Mouse (Mus musculus): ENCODE data around the gene D430019H16Rik.
A peak's percentile ranks its signal among the peaks of the same experiment; 100 is the strongest.

The D430019H16Rik gene

DNA sequence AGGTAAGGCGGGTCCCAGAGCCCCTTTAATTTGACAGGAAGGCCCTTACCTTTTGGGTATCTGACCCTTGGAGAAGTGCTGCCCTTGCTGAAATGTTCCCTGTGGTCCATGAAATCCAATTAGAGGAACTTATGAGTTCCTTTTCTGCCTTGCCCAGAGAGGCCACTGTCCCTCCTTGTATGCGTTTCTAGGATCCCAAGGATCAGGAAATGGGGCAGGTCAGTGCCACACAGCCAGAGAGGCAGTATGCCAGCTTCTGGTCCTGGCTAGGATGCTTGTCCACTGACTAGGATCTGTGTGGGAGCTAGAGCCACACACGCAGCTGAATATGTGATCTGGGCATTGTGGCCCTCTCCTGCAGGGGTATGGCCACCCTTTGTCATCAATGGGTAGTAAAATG lies 36.6 kb downstream of the D430019H16Rik start:
- no peak for DNase-seq (ENCODE audit: low spot score)

GRCm38 (mm10) chr12:105490794-105491193 lies 37.1 kb downstream of the D430019H16Rik start:
- no peak for DNase-seq (ENCODE audit: low spot score)

GRCm38 (mm10) chr12:105494796-105495195 lies 41.1 kb downstream of the D430019H16Rik start:
- DNase-seq (ENCODE audit: low spot score), result no peak

GRCm38 (mm10) chr12:105497894-105498293 lies 44.2 kb downstream of the D430019H16Rik start:
- DNase-seq (ENCODE audit: low spot score), result peak; percentile 43

GRCm38 (mm10) chr12:105498423-105498822 lies 44.8 kb downstream of the D430019H16Rik start:
- no peak for DNase-seq (ENCODE audit: low spot score)

DNA sequence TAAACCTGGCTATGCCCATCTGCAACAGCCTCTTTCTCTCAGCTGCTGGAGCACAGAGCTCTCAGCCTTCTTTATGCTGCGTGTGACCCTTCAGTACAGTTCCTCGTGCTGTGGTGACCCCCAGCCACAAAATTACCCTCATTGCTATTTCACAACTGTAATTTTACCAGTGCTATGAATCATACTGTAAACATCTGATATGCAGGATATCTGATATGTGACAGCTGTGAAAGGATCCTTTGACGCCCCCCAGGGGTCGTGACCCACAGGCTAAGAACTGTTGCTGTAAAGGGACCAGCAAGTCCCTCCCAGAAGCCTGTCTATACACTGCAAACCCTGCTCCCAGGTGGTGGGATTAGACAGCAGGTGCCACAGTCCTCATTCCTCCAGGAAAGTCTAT lies 45.2 kb downstream of the D430019H16Rik start:
- DNase-seq (ENCODE audit: low spot score), result no peak

- no peak for DNase-seq (ENCODE audit: low spot score)
Measured at GRCm38 (mm10) chr12:105500940-105501339, 47.3 kb downstream of the D430019H16Rik start.

DNA sequence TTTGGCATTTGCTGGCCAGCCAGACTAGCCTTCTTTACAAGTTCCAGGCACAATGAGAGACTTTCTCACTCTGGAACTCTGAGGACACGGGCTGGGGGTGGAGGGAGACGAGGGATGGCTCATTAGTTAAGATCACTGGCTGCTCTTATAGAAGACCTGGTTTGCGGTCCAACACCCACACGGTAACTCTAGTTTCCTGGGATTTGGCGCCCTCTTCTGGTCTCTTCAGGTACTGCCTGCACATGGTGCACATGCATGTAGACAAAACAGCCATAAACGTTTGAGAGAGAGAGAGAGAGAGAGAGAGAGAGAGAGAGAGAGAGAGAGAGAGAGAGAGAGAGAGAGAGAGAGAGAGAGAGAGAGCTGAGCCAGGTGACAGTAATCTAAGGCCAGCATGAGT lies 51.1 kb downstream of the D430019H16Rik start:
- no peak for DNase-seq (ENCODE audit: low spot score)

GRCm38 (mm10) chr12:105511109-105511508 lies 57.5 kb downstream of the D430019H16Rik start:
- no peak for DNase-seq (ENCODE audit: low spot score)

GRCm38 (mm10) chr12:105511671-105512502 lies 58.2 kb downstream of the D430019H16Rik start:
- DNase-seq (ENCODE audit: low spot score), result no peak

GRCm38 (mm10) chr12:105514111-105514510 lies 60.5 kb downstream of the D430019H16Rik start:
- no peak for DNase-seq (ENCODE audit: low spot score)

GRCm38 (mm10) chr12:105517026-105517675 lies 63.5 kb downstream of the D430019H16Rik start:
- no peak for DNase-seq (ENCODE audit: low spot score)

DNA sequence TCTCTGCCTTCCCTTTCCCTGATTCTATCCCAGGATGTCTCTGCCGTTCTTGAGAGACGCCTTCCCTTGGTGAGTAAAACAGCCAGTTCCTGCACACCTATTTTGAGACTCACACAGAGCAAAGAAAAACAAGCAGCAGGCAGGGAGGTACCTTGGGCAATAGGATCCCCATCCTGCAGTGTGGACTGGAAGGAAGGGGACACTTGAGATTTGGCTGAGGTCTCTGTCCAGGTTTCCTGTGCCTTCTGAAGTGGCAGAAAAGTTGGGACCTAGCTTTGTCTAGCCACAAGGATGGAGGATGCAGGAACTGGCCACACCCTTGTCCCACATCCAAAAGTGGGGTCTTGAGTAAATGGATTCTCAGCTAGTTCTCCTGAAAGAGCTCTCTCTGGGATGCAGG lies 66.2 kb downstream of the D430019H16Rik start:
- DNase-seq (ENCODE audit: low spot score), result no peak

DNA sequence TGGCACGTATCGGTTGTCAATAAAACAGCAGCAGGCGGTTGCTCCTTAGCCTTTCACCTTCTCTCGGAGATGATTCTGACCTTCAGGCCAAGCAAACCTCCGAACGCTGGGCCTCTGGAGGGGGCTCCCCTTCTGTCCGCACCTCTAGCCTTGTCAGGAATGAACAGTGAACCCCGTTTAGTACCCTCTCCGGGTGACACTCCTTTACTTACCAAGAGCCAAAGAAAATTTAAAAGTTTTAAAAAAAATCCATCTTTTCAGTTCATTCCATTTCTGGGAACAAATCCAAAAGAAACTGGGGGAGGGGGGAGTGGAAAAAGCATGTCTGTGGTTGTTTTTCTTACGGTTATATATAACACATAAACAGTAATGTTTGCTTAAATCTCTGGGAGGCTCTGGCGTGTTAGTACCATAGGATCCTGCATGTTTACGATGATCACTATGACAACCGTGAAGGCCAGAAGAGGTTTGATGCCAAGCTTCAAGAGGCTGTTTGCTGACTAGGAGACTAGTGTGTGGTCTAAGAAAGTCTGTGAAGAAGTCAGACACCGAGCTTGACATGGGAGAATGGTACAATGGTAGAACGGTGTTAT lies 67.6 kb downstream of the D430019H16Rik start:
- DNase-seq (ENCODE audit: low spot score), result no peak

DNA sequence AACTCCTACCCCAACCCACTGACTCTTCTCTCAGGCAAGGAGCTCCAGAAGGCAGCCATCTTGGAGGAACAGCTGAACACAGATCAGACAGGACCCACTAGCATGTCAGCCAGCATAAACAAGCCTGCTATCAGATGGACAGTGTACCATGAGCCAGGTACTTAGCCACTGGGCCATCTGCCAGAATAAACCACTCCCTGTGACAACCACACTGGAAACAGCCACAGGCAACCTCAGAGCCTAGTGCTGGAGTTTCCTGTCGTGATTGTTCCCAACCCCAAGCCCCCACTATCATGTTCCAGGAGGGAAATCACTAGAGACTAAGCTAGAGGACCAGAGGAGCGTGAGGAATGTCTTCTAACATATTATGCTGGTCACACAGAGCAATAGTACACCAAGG lies 70.1 kb downstream of the D430019H16Rik start:
- DNase-seq (ENCODE audit: low spot score), result no peak

DNA sequence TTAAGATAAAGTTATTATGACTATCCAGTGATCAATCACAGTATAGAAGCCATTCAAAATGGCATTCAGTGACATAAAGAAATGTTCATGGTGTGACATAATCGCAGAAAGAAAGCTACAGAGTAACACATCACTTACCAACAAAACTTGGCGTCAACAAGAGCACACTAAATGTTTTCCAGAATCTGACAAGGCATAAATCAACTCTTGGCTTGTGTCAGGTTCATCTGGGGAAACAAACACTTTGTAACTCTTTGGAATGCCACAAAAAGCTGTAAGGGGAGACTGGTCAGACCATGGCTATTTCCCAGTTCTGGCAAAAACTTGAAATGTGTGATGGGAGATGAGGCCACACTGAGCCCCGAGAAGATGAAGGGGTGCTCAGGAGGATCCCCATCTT lies 72.5 kb downstream of the D430019H16Rik start:
- no peak for DNase-seq (ENCODE audit: low spot score)

- DNase-seq (ENCODE audit: low spot score), result no peak
Measured at GRCm38 (mm10) chr12:105526829-105527228, 73.2 kb downstream of the D430019H16Rik start.

GRCm38 (mm10) chr12:105529545-105529944 lies 75.9 kb downstream of the D430019H16Rik start:
- DNase-seq (ENCODE audit: low spot score), result no peak

GRCm38 (mm10) chr12:105531724-105532371 lies 78.2 kb downstream of the D430019H16Rik start:
- DNase-seq (ENCODE audit: low spot score), result no peak

- no peak for DNase-seq (ENCODE audit: low spot score)
Measured at GRCm38 (mm10) chr12:105534842-105535241, 81.2 kb downstream of the D430019H16Rik start.

GRCm38 (mm10) chr12:105535968-105536760 lies 82.5 kb downstream of the D430019H16Rik start:
- no peak for DNase-seq (ENCODE audit: low spot score)

DNA sequence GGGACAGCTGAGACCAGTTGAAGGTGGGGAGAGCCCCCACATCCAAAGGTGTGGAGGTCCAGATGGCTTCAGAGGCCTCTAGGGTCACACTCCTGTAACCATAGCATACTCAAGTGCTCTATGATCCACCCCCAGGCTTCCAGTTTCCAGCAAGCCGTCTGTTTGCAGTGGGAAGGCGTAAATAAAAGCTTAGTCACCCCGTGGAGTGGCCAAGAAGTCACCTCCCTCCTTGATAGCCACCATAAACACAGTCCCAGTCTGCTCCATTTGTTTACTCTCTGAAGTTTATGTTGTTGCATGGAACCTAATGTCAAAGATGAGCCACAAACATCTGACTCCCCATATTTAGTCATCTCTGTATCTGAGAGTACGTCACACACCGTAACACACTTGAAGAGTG lies 83.5 kb downstream of the D430019H16Rik start:
- no peak for DNase-seq (ENCODE audit: low spot score)
